Mouse (Mus musculus): Measurements from ENCODE around the gene Mtx3. TPM values are rescaled to one million over a fixed set of nuclear protein-coding genes. Genes with fewer than 3 reads are reported as not detected.

Mtx3 gene
- polyA plus RNA-seq, 1 experiment from 2014 or later = 9.0 TPM

- Histone ChIP-seq H3K27me3 (ENCODE audit: control insufficient read depth, insufficient read depth, low read length) (no peaks in the 10 kb centered on the region), H3K4me3 (ENCODE audit: low read depth, low read length) (no peak overlapping the region)
- no peak for ATAC-seq (ENCODE audit: low read depth)
Observed at GRCm38 (mm10) chr13:92907366-92907765, 62.8 kb downstream of the Mtx3 start.

More at GRCm38 (mm10) chr13:92907366-92907765, 62.8 kb downstream of the Mtx3 start:
- Histone ChIP-seq H3K36me3 (ENCODE audit: control insufficient read depth, insufficient read depth, low read length) (no peaks in the 10 kb centered on the region), H3K9ac (replicated peaks; ENCODE audit: low read depth, low read length) (no peak overlapping the region), H3K4me1 (ENCODE audit: control insufficient read depth, insufficient read depth, low read length) (no peaks in the 10 kb centered on the region), H3K4me2 (ENCODE audit: low read depth, low read length) (no peak overlapping the region), H3K27ac (ENCODE audit: low read depth, low read length) (no peak overlapping the region), H3K9me3 (ENCODE audit: control insufficient read depth, low read length) (no peaks in the 10 kb centered on the region)
- WGBS = 43% methylated on average over 5 of the region's 5 CpGs

Other genes starting within 250 kb of the Mtx3 start
- gene Serinc5, start 233.7 kb upstream of the Mtx3 start, polyA plus RNA-seq (2014; fragmentation: Nextera tagmentation; extraction: Ambion mirVana) = 16.7 and 27.0 TPM in 2 replicates
- gene Thbs4, start 49.9 kb upstream of the Mtx3 start, polyA plus RNA-seq (2014; fragmentation: Nextera tagmentation; extraction: Ambion mirVana) = 1.4 and 2.3 TPM in 2 replicates

Measured in neural tube, embryonic 14.5 days (tissue).